ENCODE assay signal across 8 mouse cellular contexts in genomic region chr9:106349075-106349474, GRCm38 (mm10). TPM values are rescaled to one million over a fixed set of nuclear protein-coding genes. Genes with fewer than 3 reads are reported as not detected.
DNase-seq lines count a peak whose midpoint lies in the region; ATAC-seq lines count a peak whose summit lies in the region.

No protein-coding gene starts in this region.

- whole genome bisulfite sequencing in neural tube, embryonic 13.5 days: 67% methylated on average over 2 of the region's 2 CpGs

- DNase-seq in CD4-positive, CD25-positive, alpha-beta regulatory T cell, adult 2 months (ENCODE audit: low read depth, low spot score): peak; percentile 74
- no peak for DNase-seq in neural tube, embryonic 10.5 days (ENCODE audit: extremely low spot score, low spot score)
- peak; percentile 60 to 68 for DNase-seq in heart, adult 18-20 months
- peak; percentile 71 for DNase-seq in kidney, postnatal 14 days

- no peak for ATAC-seq in CD4-positive, CD25-positive, alpha-beta regulatory T cell, adult 4 months
- peak; percentile 51; the same call in 1 of the 2 replicates for ATAC-seq in neural tube, embryonic 13.5 days (ENCODE audit: low read depth)
- peak; percentile 68 for ATAC-seq in megakaryocyte-erythroid progenitor cell, adult 5-6 weeks (replicated peaks; ENCODE audit: low FRiP score, low TSS enrichment, poor library complexity, severe bottlenecking)
- no peak for ATAC-seq in erythroblast, adult 5-6 weeks (replicated peaks; ENCODE audit: low FRiP score, poor library complexity, severe bottlenecking)

- no peak overlapping the region for H3K4me2 ChIP-seq in neural tube, embryonic 13.5 days

- H3K36me3 ChIP-seq in neural tube, embryonic 13.5 days: no peaks in the 10 kb centered on the region

- H3K9ac ChIP-seq in neural tube, embryonic 13.5 days: no peak overlapping the region

- H3K27me3 ChIP-seq in neural tube, embryonic 13.5 days: no peaks in the 10 kb centered on the region

- no peak overlapping the region for H3K27ac ChIP-seq in neural tube, embryonic 13.5 days (replicated peaks)

- peaks cover 11% of the 10 kb centered on the region; the same call in 1 of the 2 replicates for H3K4me1 ChIP-seq in neural tube, embryonic 13.5 days (replicated peaks)

- H3K9me3 ChIP-seq in neural tube, embryonic 13.5 days: no peaks in the 10 kb centered on the region

- no peak overlapping the region for H3K4me3 ChIP-seq in neural tube, embryonic 13.5 days

RNA-seq across cellular contexts. Expression of gene Dusp7, which starts 19.4 kb away (rescaled TPM):
- polyA plus RNA-seq in CD4-positive, CD25-positive, alpha-beta regulatory T cell, adult 4 months (2017; shearing (Covaris generic)): 10 to 100 TPM; 16.2 to 21.1 TPM
- polyA plus RNA-seq in neural tube, embryonic 13.5 days (2015; fragmentation: Nextera tagmentation; extraction: Ambion mirVana): 12.3 and 13.1 TPM in 2 replicates
- 10 to 100 TPM; 45.5 to 46.2 TPM for total RNA-seq in heart, adult 18-20 months (2021)
- 19.0 and 22.9 TPM in 2 replicates for total RNA-seq in megakaryocyte-erythroid progenitor cell, adult 5-6 weeks (2014; fragmentation: Nextera tagmentation)
- 3.2 and 7.2 TPM in 2 replicates for total RNA-seq in megakaryocyte-erythroid progenitor cell, adult 5-6 weeks (2017)
- total RNA-seq in erythroblast, adult 5-6 weeks (2015; ENCODE audit: low replicate concordance): 17.5 and 19.9 TPM in 2 replicates
- total RNA-seq in erythroblast, adult 5-6 weeks (2017; ENCODE audit: low replicate concordance): 3.3 and 4.3 TPM in 2 replicates

Comparison
In these comparisons a context has a peak if more than half of its experiments do, and no peak if none do; other contexts are left out.
1. ATAC-seq: peak in neural tube, embryonic 13.5 days (single experiment) and megakaryocyte-erythroid progenitor cell, adult 5-6 weeks (single experiment); none in CD4-positive, CD25-positive, alpha-beta regulatory T cell, adult 4 months (single experiment) and erythroblast, adult 5-6 weeks (single experiment).